Mouse (Mus musculus): ENCODE measurements at regions not wholly inside any gene's neighbourhood (a gene's known extent, or its start where the extent isn't known, plus 50 kb on each side); places are given as distances from the start of the nearest gene placed in this dataset.

- intact Hi-C loops (cut with DNase I): no loop called here
- TF ChIP-seq CTCF (IDR thresholded peaks at IDR 0.05): no peak
- no peak overlapping the region for H3K4me3 ChIP-seq
- no peak for DNase-seq (ENCODE audit: extremely low spot score in 1 of 2, low spot score in 2 of 2)
- no peak overlapping the region for H3K27ac ChIP-seq
Measured at GRCm38 (mm10) chr14:84339604-84340003, 103.8 kb upstream of the Pcdh17 start.

Data from left cerebral cortex, adult 2 months (tissue).